Mouse (Mus musculus): ENCODE measurements around the gene Gm6803.
"Not testable (repeated sequence)": the region's sequence is repeated elsewhere in the genome, so short reads cannot be mapped to it uniquely, and the experiment has no call there.

Gene Gm6803

DNA sequence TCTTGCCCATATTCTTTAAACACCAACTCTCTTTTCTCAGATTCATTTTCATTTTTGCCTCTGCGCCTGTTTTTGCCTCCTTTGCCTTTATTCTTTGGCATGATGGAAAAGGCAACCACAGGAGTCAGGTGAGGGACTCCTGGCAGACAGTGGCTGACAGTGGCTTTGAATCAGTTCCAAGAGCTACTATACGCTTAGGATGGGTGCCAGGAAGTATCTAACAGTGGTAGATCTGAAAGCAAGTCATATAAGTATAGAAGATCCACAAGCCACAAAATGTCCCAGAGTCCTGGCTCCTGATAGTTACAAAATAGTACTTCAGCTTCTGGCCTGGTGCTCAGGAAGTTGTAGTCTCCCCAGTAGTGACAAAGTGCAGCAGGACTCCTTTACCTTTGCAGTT is at the start of gene Gm6803:
Gm6803 (minus strand) TSS at position 101 of the 400 bp plus-strand sequence.
- DNase-seq, result not testable (repeated sequence)

DNA sequence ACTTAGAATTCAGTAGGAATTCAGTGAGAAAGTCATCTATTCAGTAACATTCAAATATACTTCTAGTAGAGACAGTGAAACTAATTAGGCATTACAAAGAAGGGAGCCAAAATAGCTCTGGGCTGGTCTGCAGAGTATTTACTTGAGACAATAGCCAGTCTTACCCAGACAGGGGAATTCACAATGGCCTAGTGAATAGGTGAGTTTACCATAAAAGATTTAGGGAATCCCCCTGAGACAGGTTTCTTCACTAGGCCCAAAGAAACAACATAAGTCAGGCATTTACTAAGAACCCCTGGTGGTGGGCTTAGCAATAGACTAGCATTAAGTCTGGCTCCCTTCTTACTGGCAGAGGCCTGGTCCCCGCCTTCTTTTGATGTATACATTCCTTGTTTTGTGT is 26.7 kb upstream of the Gm6803 start:
- not testable (repeated sequence) for DNase-seq

DNA sequence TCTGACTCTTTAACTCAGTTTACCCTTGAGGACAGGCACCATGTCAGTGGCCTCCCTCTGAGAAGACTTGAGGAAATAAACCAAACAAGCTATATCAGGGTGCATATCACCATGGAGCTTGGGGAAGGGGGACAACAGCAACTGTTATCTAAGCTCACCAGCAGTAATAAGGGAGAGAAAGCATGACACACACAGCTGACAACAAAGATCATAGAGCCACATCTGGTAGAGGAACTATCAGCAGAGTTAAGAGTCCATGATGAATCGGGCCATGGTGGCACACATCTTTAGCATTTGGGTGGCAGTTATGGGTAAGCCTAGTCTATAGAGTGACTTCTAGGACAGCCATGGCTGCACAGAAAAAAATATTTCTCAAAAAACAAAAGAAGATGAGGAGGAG is 21.1 kb upstream of the Gm6803 start:
- not testable (repeated sequence) for DNase-seq

DNA sequence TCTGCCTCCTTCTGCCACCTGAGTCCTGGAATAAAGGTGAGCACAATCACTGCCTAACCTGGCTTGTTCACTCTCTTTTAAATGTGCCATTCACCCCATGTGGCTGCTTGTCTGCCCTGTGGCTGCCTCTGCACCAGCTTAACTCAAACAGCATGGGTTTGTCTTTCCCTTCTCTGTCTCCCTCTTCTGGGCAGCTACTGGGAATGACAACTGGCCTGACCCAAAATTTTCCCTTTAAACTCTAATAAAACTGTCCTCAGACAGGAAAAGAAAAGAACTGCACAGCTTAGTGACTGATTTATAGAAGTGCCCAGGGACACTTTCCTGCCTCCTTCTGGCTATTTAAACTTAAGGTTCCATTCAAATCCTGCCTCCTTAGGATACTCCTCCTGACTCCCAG is 20.5 kb upstream of the Gm6803 start:
- not testable (repeated sequence) for DNase-seq

DNA sequence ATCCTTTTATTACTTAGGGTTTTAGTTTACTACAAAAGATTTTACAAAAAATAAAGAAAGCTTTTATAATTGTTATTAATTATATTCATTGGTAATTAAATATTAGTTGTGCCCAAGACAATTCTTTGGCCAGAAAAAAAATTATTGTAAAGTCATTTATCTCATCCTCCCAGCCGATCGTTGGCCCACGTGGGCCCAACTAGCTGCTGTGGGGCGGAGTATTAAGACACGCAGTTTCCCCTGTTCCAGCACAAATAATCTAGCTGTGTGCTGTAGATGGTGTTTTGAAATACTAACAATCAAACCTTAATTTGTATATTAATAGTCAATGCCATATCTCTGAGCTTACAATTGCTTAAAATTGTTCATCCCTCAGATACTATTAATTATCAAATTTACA is 13.7 kb upstream of the Gm6803 start:
- not testable (repeated sequence) for DNase-seq

DNA sequence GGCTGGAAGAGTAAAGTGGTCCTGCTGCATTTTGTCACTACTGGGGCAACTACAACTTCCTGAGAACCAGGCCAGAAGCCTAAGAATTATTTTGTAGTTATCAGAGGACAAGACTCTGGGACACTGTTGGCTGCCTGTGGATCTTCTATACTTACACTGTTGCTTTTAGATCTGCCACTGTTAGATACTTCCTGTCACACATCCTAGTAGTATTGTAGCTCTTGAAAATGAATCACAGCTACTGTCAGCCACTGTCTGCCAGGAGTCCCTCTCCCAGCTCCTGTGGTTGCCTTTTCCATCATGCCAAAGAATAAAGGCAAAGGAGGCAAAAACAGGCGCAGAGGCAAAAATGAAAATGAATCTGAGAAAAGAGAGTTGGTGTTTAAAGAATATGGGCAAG is 8.1 kb upstream of the Gm6803 start, which contains the start of gene Gm2056:
Gm2056 (plus strand) TSS at position 301 of the 400 bp plus-strand sequence.
- DNase-seq, result not testable (repeated sequence)

DNA sequence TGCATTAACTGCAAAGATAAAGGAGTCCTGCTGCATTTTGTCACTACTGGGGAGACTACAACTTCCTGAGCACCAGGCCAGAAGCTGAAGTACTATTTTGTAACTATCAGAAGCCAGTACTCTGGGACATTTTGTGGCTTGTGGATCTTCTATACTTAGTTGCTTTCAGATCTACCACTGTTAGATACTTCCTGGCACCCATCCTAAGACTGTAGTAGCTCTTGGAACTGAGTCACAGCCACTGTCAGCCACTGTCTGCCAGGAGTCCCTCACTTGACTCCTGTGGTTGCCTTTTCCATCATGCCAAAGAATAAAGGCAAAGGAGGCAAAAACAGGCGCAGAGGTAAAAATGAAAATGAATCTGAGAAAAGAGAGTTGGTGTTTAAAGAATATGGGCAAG is 7.0 kb downstream of the Gm6803 start, which contains the start of gene Gm2075:
Gm2075 (plus strand) TSS at position 301 of the 400 bp plus-strand sequence.
- not testable (repeated sequence) for DNase-seq

DNA sequence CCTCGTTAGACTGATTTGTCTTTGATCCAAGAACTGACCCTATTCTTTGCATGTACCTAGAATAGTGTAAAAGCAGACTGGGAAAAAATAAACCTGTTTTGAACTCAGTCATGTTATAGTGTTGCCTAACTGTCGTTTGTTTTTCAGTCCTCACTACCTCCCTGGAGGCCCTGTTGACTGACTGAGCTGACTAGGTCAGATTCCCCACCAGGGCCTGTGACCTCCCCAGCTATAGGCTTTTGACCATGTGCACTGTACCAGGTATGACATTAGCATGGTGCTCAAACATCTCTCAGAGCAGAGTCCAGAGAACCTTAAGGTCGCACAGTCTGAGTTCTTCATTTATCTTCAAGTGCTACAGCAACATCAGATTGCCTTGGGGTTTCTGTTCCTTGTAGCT is 14.5 kb downstream of the Gm6803 start:
- not testable (repeated sequence) for DNase-seq

DNA sequence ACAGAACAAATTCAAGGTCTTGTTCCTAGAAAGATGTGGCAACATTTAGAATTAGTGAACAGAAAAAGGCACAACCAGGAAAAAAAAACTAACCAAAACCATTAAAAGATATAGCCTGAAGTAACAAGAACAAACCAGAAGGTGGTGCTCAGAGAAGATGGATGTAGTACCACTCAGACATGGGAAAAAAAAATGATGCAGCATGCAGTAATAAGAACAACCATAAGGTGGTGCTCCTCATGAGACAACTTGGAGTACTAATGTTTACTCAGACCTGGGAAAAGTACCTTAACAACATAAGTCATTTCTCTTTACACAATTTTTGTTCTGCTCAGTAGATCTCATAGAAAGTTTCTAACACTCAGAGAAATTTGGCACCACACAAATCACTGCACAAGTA is 34.6 kb downstream of the Gm6803 start:
- not testable (repeated sequence) for DNase-seq

Measured in right cerebral cortex, postnatal 14 days (tissue).